Mouse (Mus musculus) liver, adult 2 months (tissue): ENCODE results near the gene Scaf4.

Experiments used
- CTCF ChIP-seq: fragments of 200-500 bp; IDR thresholded peaks from 2 replicates; pipeline ENCODE4 v1.5.1; 2011; ENCODE audit warnings: low read depth, low read length, control low read depth
- POLR2A ChIP-seq: fragments of 200-500 bp; IDR thresholded peaks from 2 replicates; pipeline ENCODE4 v1.6.1; 2011; ENCODE audit warnings: low read length, control low read depth; ENCODE audit not compliant: insufficient read depth; ENCODE audit errors: extremely low read depth

DNA sequence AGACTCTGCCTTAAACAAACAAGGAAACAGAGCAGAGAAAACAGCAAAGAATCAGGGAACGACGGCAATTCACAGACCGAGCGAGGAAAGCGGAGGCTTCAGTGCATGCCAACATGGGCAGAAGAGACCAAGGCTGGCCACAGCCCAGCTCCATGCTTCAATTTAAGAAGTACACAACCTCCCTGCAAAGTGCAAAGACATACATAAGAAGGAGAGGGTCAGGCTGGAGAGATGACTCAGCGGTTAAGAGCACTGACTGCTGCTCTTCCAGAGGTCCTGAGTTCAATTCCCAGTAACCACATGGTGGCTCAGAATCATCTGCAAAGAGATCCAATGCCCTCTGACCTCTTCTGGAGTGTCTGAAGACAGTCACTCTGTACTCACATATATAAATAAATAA, 100.2 kb downstream of the Scaf4 start:
- TF ChIP-seq CTCF (no peak), POLR2A (no peak)
